Mouse (Mus musculus) heart, postnatal 0 days (tissue): ENCODE data around the gene Lix1.

Experiments used
- CTCF ChIP-seq: IDR thresholded peaks from 2 replicates; pipeline ENCODE4 v1.5.1; 2016; ENCODE audit warnings: antibody characterized with exemption, control low read depth, low read depth
- EP300 ChIP-seq: IDR thresholded peaks from 2 replicates; pipeline ENCODE4 v1.6.1; 2016; ENCODE audit warnings: antibody characterized with exemption, low read depth

- TF ChIP-seq CTCF (no peak), EP300 (no peak)
Observed at GRCm38 (mm10) chr17:17490820-17491621, 88.5 kb downstream of the Lix1 start.
